Mouse (Mus musculus) skeletal muscle tissue, adult 2 months (tissue): ENCODE measurements around the gene Slc35a5.
A peak's percentile ranks its signal among the peaks of the same experiment; 100 is the strongest.

Source experiments
- DNase-seq: peaks from one replicate; pipeline ENCODE4 v3.0.0-alpha.2; 2012; ENCODE audit warnings: low read depth, low spot score

Gene Slc35a5

GRCm38 (mm10) chr16:45117200-45117599 is 41.3 kb downstream of the Slc35a5 start:
- no peak for DNase-seq

GRCm38 (mm10) chr16:45110498-45110897 is 48.0 kb downstream of the Slc35a5 start:
- peak; percentile 80 for DNase-seq

- no peak for DNase-seq
These were observed 50.2 kb downstream of the Slc35a5 start for GRCm38 (mm10) chr16:45108203-45108878.

- DNase-seq: no peak
These were observed 53.5 kb downstream of the Slc35a5 start for GRCm38 (mm10) chr16:45104993-45105392.

- no peak for DNase-seq
These were observed 57.6 kb downstream of the Slc35a5 start for GRCm38 (mm10) chr16:45100892-45101291.

- DNase-seq: no peak
These were observed 59.7 kb downstream of the Slc35a5 start for GRCm38 (mm10) chr16:45098886-45099210.

GRCm38 (mm10) chr16:45098186-45098885 is 60.2 kb downstream of the Slc35a5 start:
- DNase-seq: no peak

GRCm38 (mm10) chr16:45097467-45097866 is 61.0 kb downstream of the Slc35a5 start:
- DNase-seq: peak; percentile 55

GRCm38 (mm10) chr16:45095561-45096482 is 62.7 kb downstream of the Slc35a5 start:
- DNase-seq: no peak

- DNase-seq: no peak
These were observed 63.5 kb downstream of the Slc35a5 start for GRCm38 (mm10) chr16:45095030-45095429.

GRCm38 (mm10) chr16:45094136-45094756 is 64.3 kb downstream of the Slc35a5 start:
- DNase-seq: no peak

- DNase-seq: peak; percentile 62
These were observed 65.3 kb downstream of the Slc35a5 start, which contains the start of gene Ccdc80 for GRCm38 (mm10) chr16:45093137-45093731. Ccdc80 (plus strand) TSS chr16:45093402.

GRCm38 (mm10) chr16:45090005-45090404 is 68.5 kb downstream of the Slc35a5 start:
- DNase-seq: peak; percentile 61
